Mouse (Mus musculus) neural tube, embryonic 15.5 days (tissue): ENCODE measurements at regions not wholly inside any gene's neighbourhood (a gene's known extent, or its start where the extent isn't known, plus 50 kb on each side); places are given as distances from the start of the nearest gene placed in this dataset.

Experiments used
- ATAC-seq: fragments of 200-750 bp; cut with Nextera tagmentation; 2 replicates; pipeline ENCODE4 v1.8.0; 2017; ENCODE audit warnings: mild to moderate bottlenecking, moderate TSS enrichment, moderate library complexity; ENCODE audit not compliant: low FRiP score
- H3K27ac ChIP-seq: fragments of 300-500 bp; sonication (generic); replicated peaks from 2 replicates; pipeline ENCODE4 v1.5.1; 2015; ENCODE audit warnings: mild to moderate bottlenecking, inconsistent platforms
- H3K27me3 ChIP-seq: fragments of 300-500 bp; sonication (generic); replicated peaks from 2 replicates; pipeline ENCODE4 v1.6.1; 2015; ENCODE audit warnings: inconsistent platforms
- H3K36me3 ChIP-seq: fragments of 300-500 bp; sonication (generic); 2 replicates; pipeline ENCODE4 v1.6.1; 2015; ENCODE audit warnings: inconsistent platforms
- H3K4me1 ChIP-seq: fragments of 300-500 bp; sonication (generic); 2 replicates; pipeline ENCODE4 v1.6.1; 2015; ENCODE audit warnings: inconsistent platforms
- H3K4me2 ChIP-seq: fragments of 300-500 bp; sonication (generic); 2 replicates; pipeline ENCODE4 v1.6.1; 2015; ENCODE audit warnings: inconsistent platforms, mild to moderate bottlenecking, moderate library complexity
- H3K4me3 ChIP-seq: fragments of 300-500 bp; sonication (generic); replicated peaks from 2 replicates; pipeline ENCODE4 v1.5.1; 2015; ENCODE audit warnings: mild to moderate bottlenecking, inconsistent platforms
- H3K9ac ChIP-seq: fragments of 300-500 bp; sonication (generic); replicated peaks from 2 replicates; pipeline ENCODE4 v1.6.1; 2015; ENCODE audit warnings: mild to moderate bottlenecking, inconsistent platforms
- H3K9me3 ChIP-seq: fragments of 300-500 bp; sonication (generic); replicated peaks from 2 replicates; pipeline ENCODE4 v1.6.1; 2016; ENCODE audit warnings: inconsistent platforms
- WGBS: fragments of 180-500 bp; shearing (Covaris S2); methylation state at CpG from one replicate; pipeline ENCODE4 v1.1.7; 2015; ENCODE audit warnings: mixed read lengths; 5-methylcytosine and 5-hydroxymethylcytosine counted together

DNA sequence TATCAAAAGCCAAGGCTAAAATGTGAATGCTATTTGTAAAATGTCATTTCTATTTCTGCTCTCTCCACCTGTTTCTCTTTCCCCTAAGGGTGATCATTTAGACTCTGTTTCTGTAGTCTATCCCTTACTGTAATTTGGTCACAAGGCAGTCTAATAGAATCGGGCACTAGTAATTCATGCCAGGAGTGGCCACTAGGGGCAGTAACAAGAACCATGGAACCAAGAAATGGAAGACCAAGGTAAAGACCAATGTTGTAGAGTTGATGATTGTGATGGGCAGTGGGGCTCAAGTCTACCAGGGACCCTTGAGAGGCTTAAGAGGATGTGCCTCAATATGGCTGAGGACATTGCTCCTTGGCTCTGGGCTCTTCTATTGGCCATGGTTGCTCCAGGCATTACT, 180.5 kb upstream of the Eif4g2 start:
- Histone ChIP-seq H3K27me3 (no peaks in the 10 kb centered on the region), H3K4me2 (no peak overlapping the region), H3K36me3 (no peaks in the 10 kb centered on the region), H3K27ac (no peak overlapping the region), H3K4me3 (no peak overlapping the region), H3K9me3 (no peaks in the 10 kb centered on the region), H3K9ac (no peak overlapping the region), H3K4me1 (peaks cover 6% of the 10 kb centered on the region; the same call in 1 of the 2 replicates)
- 82% methylated on average over 1 of the region's 1 CpGs for WGBS
- ATAC-seq, result no peak

DNA sequence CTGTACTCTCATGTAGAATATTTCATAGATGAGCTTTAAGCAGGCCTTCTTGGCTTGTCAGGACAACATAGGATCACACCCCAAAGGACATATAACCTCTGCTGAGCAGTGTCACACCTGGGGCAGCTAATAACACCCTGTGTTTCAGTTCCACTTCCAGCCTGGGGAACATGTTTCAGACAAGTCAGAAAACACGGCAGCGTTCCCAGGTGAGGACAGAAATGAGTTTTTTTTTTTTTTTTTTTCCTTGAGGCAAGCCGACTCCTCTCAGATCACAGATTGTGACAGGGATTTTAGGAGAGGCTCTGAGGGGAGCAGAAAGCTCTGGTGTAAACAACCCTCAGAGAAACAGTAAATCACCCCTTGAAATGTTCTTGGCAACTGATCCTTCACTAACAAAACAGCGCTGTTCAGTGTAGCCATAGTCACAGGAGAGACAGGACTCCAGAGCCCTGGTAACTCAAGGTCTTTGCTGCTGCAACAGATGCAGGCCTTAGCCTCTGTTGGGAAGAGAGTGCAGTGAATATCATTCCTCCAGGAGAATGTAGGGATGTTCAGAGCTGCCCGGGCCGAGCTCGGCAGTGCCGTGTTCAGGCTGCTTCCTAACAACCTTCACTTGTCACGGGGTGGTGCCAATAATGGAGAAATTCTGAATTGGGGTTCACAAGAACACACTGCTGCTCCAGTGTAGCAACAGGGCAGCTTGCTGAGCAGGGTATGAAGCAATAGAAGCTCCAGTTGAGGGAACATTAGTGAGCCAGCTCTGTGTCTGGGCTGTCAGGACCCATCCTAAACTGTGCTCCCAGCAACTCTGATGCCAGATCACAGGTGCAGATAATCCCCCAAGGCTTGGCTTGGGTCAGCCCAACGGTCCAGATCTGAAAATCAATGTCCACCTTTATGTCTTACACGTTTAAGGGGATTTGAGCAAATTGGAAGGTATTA, 177.1 kb upstream of the Eif4g2 start:
- H3K9ac ChIP-seq, result no peak overlapping the region
- no peak overlapping the region for H3K4me2 ChIP-seq
- peaks cover 6% of the 10 kb centered on the region; the same call in 1 of the 2 replicates for H3K4me1 ChIP-seq
- 60% methylated on average over 11 of the region's 11 CpGs for WGBS
- no peaks in the 10 kb centered on the region for H3K27me3 ChIP-seq
- H3K36me3 ChIP-seq, result no peaks in the 10 kb centered on the region
- no peak overlapping the region for H3K4me3 ChIP-seq
- no peaks in the 10 kb centered on the region for H3K9me3 ChIP-seq
- H3K27ac ChIP-seq, result peak overlapping the region; percentile 61
- ATAC-seq, result peak; percentile 72; the same call in 1 of the 2 replicates

DNA sequence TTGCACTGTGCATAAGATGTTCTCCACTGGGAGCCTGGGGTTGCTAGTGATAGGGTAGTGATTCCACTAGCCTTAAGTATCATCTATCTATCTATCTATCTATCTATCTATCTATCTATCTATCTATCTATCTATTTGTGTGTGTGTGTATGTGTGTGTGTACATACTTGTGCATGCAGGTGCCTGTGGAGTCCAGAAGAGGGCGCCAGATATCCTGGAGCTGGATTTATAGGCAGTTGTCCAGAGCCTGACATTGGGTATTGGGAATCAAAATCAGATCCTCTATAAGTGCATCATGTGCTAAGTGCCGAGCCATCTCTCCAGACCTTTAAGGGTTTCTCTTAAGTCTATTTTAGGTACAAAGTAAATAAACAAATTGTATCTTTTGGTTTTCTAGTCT, 175.0 kb upstream of the Eif4g2 start:
- H3K9ac ChIP-seq, result no peak overlapping the region
- H3K4me3 ChIP-seq, result no peak overlapping the region
- no peak overlapping the region for H3K27ac ChIP-seq
- H3K4me1 ChIP-seq, result peaks cover 6% of the 10 kb centered on the region; the same call in 1 of the 2 replicates
- H3K4me2 ChIP-seq, result no peak overlapping the region
- H3K27me3 ChIP-seq, result no peaks in the 10 kb centered on the region
- no peaks in the 10 kb centered on the region for H3K9me3 ChIP-seq
- 92% methylated on average over 2 of the region's 2 CpGs for WGBS
- no peak for ATAC-seq
- H3K36me3 ChIP-seq, result no peaks in the 10 kb centered on the region

DNA sequence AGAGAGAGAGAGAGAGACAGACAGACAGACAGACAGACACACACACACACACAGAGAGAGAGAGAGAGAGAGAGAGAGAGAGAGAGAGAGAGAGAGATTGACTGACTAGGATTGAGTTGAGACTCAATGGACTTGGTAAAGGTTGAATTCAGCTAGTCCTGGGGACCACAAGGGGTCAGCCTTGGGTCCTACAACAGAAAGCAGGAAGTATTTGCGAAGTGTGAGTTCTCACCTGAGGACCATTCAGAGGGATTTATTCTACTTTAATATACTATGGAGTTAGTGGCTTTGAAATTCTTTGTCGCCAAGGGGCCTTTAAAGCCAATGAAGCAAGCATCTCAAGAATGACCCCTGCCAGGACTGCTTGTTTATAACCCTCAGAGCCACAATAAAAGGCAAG, 173.4 kb upstream of the Eif4g2 start:
- WGBS, result 43% methylated on average over 2 of the region's 2 CpGs
- Histone ChIP-seq H3K4me1 (peaks cover 6% of the 10 kb centered on the region; the same call in 1 of the 2 replicates), H3K4me2 (no peak overlapping the region), H3K27ac (no peak overlapping the region), H3K9me3 (no peaks in the 10 kb centered on the region), H3K4me3 (no peak overlapping the region), H3K27me3 (no peaks in the 10 kb centered on the region), H3K9ac (no peak overlapping the region), H3K36me3 (no peaks in the 10 kb centered on the region)
- ATAC-seq, result no peak

DNA sequence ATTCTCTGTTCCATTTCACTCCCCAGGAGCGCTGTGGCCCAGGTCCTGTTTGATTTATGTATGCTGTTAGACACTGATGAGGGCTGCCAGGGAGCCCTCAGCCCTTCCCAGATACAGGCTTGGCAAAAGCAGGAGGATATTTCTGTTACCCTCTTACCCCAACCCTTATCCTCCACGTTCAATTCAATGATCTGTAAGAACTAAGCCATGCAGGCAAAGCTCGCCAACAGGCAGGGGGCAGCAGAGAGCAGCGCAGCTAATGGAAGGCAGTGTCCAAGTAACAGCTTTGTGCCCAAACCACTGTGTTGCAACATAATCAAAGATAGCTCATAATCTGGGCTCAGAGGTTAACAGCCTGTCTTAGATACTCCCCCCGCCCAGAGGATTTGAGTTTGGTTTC, 166.8 kb upstream of the Eif4g2 start:
- H3K4me2 ChIP-seq, result no peak overlapping the region
- peak; percentile 45; the same call in 1 of the 2 replicates for ATAC-seq
- H3K9ac ChIP-seq, result no peak overlapping the region
- H3K27me3 ChIP-seq, result no peaks in the 10 kb centered on the region
- 25% methylated on average over 5 of the region's 5 CpGs for WGBS
- H3K4me1 ChIP-seq, result peaks cover 5% of the 10 kb centered on the region
- no peak overlapping the region for H3K27ac ChIP-seq
- no peaks in the 10 kb centered on the region for H3K36me3 ChIP-seq
- H3K9me3 ChIP-seq, result no peaks in the 10 kb centered on the region
- no peak overlapping the region for H3K4me3 ChIP-seq

DNA sequence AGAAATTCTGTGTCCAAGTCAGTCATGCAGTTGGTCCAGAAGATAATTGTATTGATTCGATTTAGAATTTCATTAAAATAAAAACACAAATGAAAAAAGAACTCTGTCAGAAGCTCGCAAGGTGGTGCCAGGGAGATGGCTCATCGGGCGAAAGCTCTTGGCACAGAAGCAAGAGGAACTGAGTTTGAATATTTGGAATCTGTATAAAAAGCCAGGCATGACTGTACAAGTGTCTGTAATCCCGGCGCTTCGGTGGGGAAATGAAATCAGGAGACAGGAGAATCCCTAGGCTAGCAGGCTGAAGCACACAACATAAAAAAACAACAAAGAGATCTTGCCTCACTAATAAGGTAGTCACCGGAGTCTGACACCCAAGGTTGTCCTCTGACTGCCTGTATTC, 162.7 kb upstream of the Eif4g2 start:
- Histone ChIP-seq H3K4me2 (no peak overlapping the region), H3K9me3 (no peaks in the 10 kb centered on the region), H3K27me3 (no peaks in the 10 kb centered on the region), H3K9ac (no peak overlapping the region), H3K36me3 (no peaks in the 10 kb centered on the region), H3K27ac (no peak overlapping the region), H3K4me1 (peaks cover 7% of the 10 kb centered on the region), H3K4me3 (no peak overlapping the region)
- WGBS, result 88% methylated on average over 8 of the region's 8 CpGs
- no peak for ATAC-seq

DNA sequence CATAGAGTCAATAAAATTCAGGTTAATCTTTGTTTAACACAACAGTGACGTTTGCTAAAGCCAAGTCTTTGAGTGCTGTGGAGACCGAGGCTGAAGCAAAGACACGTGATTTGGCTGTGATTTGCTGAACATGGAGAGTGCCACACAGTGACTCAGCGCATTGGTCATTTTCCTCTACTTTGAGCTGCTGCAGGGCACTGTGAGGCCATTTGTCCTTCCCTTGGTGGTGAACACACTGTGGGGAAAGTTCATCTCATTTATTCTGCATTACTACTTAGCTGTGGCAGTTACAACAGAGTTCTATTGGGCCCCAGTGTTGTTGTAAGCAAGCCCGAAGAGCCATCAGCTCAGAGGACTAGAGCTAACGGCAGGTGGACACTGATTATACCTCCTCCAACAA, 162.2 kb upstream of the Eif4g2 start:
- Histone ChIP-seq H3K27me3 (no peaks in the 10 kb centered on the region), H3K9me3 (no peaks in the 10 kb centered on the region), H3K9ac (no peak overlapping the region), H3K4me3 (no peak overlapping the region), H3K36me3 (no peaks in the 10 kb centered on the region), H3K27ac (no peak overlapping the region), H3K4me2 (no peak overlapping the region), H3K4me1 (peaks cover 12% of the 10 kb centered on the region)
- no peak for ATAC-seq
- WGBS, result 83% methylated on average over 6 of the region's 6 CpGs

DNA sequence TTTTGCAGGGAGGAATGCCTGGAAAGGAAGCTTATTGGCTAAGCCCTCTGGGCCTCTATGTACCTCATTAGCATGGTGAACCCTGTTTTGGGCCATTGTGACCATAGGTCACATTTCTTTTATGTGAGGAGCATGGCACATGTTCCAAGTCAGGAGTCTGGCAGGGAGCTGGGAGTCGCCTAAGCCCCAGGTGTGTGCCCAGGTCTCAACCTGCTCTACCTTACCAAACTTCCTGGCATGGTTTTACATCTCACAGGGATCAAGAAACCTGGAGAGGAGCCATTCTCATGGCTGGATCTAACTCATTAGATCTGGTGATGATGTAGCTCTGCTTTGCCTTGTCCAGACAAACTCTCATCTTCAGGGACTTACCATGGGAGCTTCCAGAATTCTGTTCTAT, 161.0 kb upstream of the Eif4g2 start:
- H3K27ac ChIP-seq, result no peak overlapping the region
- H3K9ac ChIP-seq, result no peak overlapping the region
- H3K4me1 ChIP-seq, result peaks cover 11% of the 10 kb centered on the region
- no peaks in the 10 kb centered on the region for H3K9me3 ChIP-seq
- H3K27me3 ChIP-seq, result no peaks in the 10 kb centered on the region
- ATAC-seq, result no peak
- H3K4me3 ChIP-seq, result no peak overlapping the region
- no peaks in the 10 kb centered on the region for H3K36me3 ChIP-seq
- H3K4me2 ChIP-seq, result no peak overlapping the region
- WGBS, result 83% methylated on average over 1 of the region's 1 CpGs

DNA sequence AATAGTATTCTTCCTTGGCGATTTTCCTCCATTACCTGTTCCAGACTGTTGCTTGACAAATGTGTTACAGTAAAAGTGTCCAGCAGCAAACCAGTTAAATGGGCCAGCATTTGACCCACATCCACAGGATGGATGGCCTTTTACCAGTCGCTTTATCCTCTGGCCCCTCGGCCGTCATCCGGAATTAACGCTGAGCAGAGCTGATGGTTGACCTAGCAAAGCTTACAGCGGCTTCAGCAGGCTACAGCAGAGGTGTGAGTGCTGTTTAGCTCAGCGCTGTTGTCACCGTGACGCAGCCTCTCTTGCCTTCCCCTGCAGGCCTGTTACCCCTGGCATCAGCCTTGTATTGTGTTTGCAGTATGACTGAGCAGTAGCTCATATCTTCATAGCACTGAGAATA, 159.8 kb upstream of the Eif4g2 start:
- H3K9me3 ChIP-seq, result no peaks in the 10 kb centered on the region
- no peaks in the 10 kb centered on the region for H3K27me3 ChIP-seq
- no peak overlapping the region for H3K4me3 ChIP-seq
- H3K36me3 ChIP-seq, result no peaks in the 10 kb centered on the region
- no peak overlapping the region for H3K27ac ChIP-seq
- 79% methylated on average over 10 of the region's 10 CpGs for WGBS
- H3K4me1 ChIP-seq, result peaks cover 11% of the 10 kb centered on the region
- ATAC-seq, result no peak
- no peak overlapping the region for H3K9ac ChIP-seq
- H3K4me2 ChIP-seq, result no peak overlapping the region

DNA sequence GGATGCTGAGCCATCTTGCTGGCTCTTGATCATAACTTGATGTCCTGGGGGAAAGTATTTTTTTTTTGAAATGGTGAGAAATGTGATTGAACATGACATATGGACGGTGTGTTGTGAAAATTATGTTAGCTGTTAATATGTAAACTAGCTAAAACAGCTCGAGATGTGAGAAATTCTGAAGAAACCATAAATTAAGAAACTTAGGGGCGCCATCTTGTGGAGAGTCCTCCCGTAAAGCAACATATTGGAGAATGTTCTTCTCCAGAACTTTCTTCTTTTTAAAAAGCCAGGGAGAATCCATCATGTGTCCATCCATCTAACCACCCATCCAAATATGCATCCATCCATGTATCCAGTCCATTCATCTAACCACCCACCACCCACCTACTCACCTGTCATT, 158.7 kb upstream of the Eif4g2 start:
- Histone ChIP-seq H3K4me2 (no peak overlapping the region), H3K27ac (no peak overlapping the region), H3K4me3 (no peak overlapping the region), H3K9ac (no peak overlapping the region), H3K4me1 (peaks cover 11% of the 10 kb centered on the region), H3K9me3 (no peaks in the 10 kb centered on the region), H3K36me3 (no peaks in the 10 kb centered on the region), H3K27me3 (no peaks in the 10 kb centered on the region)
- 55% methylated on average over 4 of the region's 4 CpGs for WGBS
- no peak for ATAC-seq

DNA sequence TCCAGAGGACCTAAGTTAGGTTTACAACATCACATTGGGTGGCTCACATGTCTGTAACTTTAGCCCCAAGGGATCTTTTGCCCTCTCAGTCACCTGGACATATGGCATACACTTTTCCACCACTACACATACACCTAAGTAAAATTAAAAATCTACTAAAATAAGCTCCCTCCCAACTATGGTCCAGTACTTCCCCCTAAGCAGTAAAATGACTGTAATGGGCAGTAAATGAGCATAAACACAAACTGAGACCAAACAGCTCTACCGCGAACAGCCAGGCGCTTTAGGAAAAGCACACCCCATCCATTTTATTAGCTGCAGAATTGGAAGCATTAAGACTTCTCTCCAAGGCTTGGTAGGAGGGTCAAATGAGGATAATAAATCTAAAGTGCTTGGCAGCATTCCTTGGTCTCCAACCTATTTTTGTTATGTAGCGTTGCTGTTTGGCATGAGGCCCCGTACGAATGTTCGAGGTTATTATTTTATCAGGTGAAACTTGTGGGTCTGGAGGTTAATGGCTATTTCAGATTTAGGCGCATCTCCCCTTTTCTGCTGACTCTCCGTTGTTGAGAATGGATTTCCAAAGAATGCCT, 157.5 kb upstream of the Eif4g2 start:
- no peak for ATAC-seq
- 20% methylated on average over 9 of the region's 9 CpGs for WGBS
- Histone ChIP-seq H3K9ac (no peak overlapping the region), H3K27me3 (no peaks in the 10 kb centered on the region), H3K27ac (0 out of 2 replicates have a peak overlapping the region, but pooled peaks have one; percentile 2), H3K9me3 (no peaks in the 10 kb centered on the region), H3K36me3 (no peaks in the 10 kb centered on the region), H3K4me1 (peaks cover 11% of the 10 kb centered on the region), H3K4me2 (no peak overlapping the region), H3K4me3 (no peak overlapping the region)

DNA sequence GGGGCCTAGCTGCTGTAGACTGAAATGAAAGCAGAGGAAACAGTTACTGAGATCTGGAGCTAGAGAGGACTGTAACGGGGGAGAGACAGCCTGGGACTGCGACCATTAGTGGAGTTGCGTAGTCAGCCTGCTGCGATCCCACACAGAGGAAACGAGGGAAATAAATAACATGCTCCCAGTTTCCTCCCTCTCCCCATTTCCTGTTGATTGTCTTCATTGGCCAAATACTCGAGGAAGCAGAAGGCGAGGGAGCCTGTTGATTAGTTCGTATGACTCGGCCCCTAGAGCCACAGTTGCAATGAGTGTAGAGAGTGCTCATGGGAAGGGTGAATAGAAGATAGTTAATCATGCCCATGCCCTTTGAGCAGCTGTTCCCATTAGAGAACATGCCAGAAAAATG, 155.0 kb upstream of the Eif4g2 start:
- Histone ChIP-seq H3K27ac (no peak overlapping the region), H3K36me3 (no peaks in the 10 kb centered on the region), H3K4me3 (no peak overlapping the region), H3K4me2 (no peak overlapping the region), H3K4me1 (peaks cover 11% of the 10 kb centered on the region), H3K27me3 (no peaks in the 10 kb centered on the region), H3K9me3 (no peaks in the 10 kb centered on the region), H3K9ac (no peak overlapping the region)
- no peak for ATAC-seq
- 58% methylated on average over 9 of the region's 9 CpGs for WGBS
